Mouse (Mus musculus) midbrain, embryonic 16.5 days (tissue): ENCODE measurements around the gene Actr8. TPM values are rescaled to one million over a fixed set of nuclear protein-coding genes. Genes with fewer than 3 reads are reported as not detected.

ENCODE experiments used
- ATAC-seq: fragments of 200-750 bp; cut with Nextera tagmentation; 2 replicates; pipeline ENCODE4 v1.8.0; 2017; ENCODE audit warnings: moderate TSS enrichment
- H3K27ac ChIP-seq: fragments of 300-500 bp; sonication (generic); 2 replicates; pipeline ENCODE4 v1.5.1; 2014; ENCODE audit warnings: mild to moderate bottlenecking, low read length, mixed read lengths
- H3K27me3 ChIP-seq: fragments of 300-500 bp; sonication (generic); 2 replicates; pipeline ENCODE4 v1.6.1; 2014; ENCODE audit warnings: low read depth, low read length, mixed read lengths; ENCODE audit not compliant: control insufficient read depth, insufficient read depth
- H3K36me3 ChIP-seq: fragments of 300-500 bp; sonication (generic); 2 replicates; pipeline ENCODE4 v1.6.1; 2014; ENCODE audit warnings: mild to moderate bottlenecking, low read length, moderate library complexity, mixed read lengths; ENCODE audit not compliant: control insufficient read depth, insufficient read depth
- H3K4me1 ChIP-seq: fragments of 300-500 bp; sonication (generic); 2 replicates; pipeline ENCODE4 v1.6.1; 2014; ENCODE audit warnings: mild to moderate bottlenecking, low read length, mixed read lengths; ENCODE audit not compliant: control insufficient read depth, insufficient read depth
- H3K4me2 ChIP-seq: fragments of 300-500 bp; sonication (generic); 2 replicates; pipeline ENCODE4 v1.6.1; 2014; ENCODE audit warnings: mild to moderate bottlenecking, low read length, mixed read lengths
- H3K4me3 ChIP-seq: fragments of 300-500 bp; sonication (generic); 2 replicates; pipeline ENCODE4 v1.5.1; 2014; ENCODE audit warnings: low read depth, mild to moderate bottlenecking, low read length, moderate library complexity, mixed read lengths
- H3K9ac ChIP-seq: fragments of 300-500 bp; sonication (generic); 2 replicates; pipeline ENCODE4 v1.6.1; 2014; ENCODE audit warnings: low read depth, low read length, mixed read lengths
- H3K9me3 ChIP-seq: fragments of 300-500 bp; sonication (generic); replicated peaks from 2 replicates; pipeline ENCODE4 v1.6.1; 2014; ENCODE audit warnings: mild to moderate bottlenecking, low read length, mixed read lengths; ENCODE audit not compliant: control insufficient read depth, poor library complexity, severe bottlenecking
- WGBS: fragments of 180-500 bp; shearing (Covaris S2); extraction: QIAGEN DNeasy Blood & Tissue Kit; methylation state at CpG from one replicate; pipeline ENCODE4 v1.1.7; 2014; 5-methylcytosine and 5-hydroxymethylcytosine counted together
- polyA plus RNA-seq: library from polyadenylated mRNA; unstranded; fragments of >200 nt; fragmentation: Nextera tagmentation; extraction: Ambion mirVana; gene quantifications from 2 replicates; pipeline ENCODE4 v1.2.1, GENCODE M21; 2015

Gene Actr8
- polyA plus RNA-seq, result 74.0 and 80.7 TPM in 2 replicates

DNA sequence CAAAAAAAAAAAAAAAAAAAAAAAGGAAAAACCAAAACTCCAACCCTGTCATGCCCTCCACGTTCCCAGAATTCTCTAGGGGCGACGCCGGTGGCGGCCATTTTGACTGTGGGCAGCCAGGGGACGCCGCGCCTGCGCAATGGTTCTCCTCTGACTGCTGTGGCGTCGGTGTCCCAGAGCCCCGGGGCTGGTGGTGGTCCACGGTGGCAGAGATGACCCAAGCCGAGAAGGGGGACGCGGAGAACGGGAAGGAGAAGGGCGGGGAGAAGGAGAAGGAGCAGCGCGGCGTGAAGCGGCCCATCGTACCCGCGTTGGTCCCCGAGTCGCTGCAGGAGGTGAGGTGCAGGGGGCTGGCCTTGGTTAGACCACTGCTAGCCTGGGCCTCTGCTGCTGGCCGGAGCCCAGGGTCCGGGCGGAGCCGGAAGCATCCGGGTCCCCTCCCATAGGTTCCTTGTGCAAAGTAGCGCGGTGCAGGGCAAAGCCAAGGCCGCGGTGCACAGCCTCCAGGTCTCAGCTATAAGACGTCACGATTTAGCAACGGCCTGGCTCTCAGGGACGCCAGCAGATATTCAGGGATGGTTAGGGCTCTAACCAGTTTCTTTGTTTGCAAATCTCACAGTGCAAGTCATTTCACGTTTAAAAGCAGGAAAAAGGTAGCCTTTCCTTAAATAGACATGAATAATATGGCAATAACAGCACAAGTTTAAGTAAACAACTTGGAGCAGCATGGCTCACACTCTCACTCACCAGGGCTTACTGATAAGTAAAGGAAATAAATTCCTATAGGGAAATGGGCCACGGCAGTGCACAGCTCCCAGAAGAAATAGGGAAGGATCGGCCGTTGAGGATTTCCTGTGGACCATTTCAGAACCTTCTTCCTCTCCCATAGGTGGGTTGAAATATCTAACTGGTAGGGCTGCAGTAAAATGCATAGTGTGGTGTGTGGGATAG lies at the start of gene Actr8:
TSS of gene Actr8 (plus strand) at position 84 of the 951 bp plus-strand sequence.
- WGBS, result 3% methylated on average over 44 of the region's 44 CpGs
- peak within 1 kb of the TSS; percentile 82 for H3K4me2 ChIP-seq
- no peaks in the 10 kb centered on the region for H3K9me3 ChIP-seq
- ATAC-seq, result peak; percentile 95
- peak within 1 kb of the TSS; percentile 91 for H3K27ac ChIP-seq
- H3K36me3 ChIP-seq, result peaks cover 49% of the 10 kb centered on the region
- peak within 1 kb of the TSS; percentile 100 for H3K4me3 ChIP-seq
- H3K4me1 ChIP-seq, result peaks cover 10% of the 10 kb centered on the region
- H3K9ac ChIP-seq, result peak within 1 kb of the TSS; percentile 94
- no peaks in the 10 kb centered on the region for H3K27me3 ChIP-seq

- H3K36me3 ChIP-seq, result no peaks in the 10 kb centered on the region
- no peak overlapping the region for H3K4me3 ChIP-seq
- no peak overlapping the region for H3K27ac ChIP-seq
- H3K9ac ChIP-seq, result no peak overlapping the region
- no peaks in the 10 kb centered on the region for H3K4me1 ChIP-seq
- 69% methylated on average over 4 of the region's 4 CpGs for WGBS
- H3K9me3 ChIP-seq, result no peaks in the 10 kb centered on the region
- ATAC-seq, result no peak
- H3K27me3 ChIP-seq, result no peaks in the 10 kb centered on the region
- H3K4me2 ChIP-seq, result no peak overlapping the region
These were observed 49.2 kb upstream of the Actr8 start for GRCm38 (mm10) chr14:29928966-29929365.

DNA sequence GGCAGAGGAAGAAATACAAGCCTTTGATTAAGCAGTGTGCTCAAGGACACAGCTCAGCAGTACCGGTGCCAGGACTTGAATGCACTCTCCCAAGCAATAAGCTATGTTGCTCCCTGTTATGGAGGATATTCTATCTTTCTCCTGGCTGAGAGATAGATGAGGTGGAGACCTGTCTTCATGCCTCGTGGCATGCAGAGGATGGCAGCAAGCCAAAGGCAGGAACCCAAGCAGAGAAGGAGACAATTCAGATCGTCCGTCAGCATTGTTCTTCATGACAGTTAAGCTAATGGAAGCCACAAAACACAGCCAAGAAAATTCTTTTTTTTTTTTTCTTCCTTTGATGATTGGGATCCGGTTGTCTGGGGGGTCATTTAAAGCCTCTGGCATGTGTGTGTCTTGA lies 42.6 kb upstream of the Actr8 start:
- no peaks in the 10 kb centered on the region for H3K9me3 ChIP-seq
- no peaks in the 10 kb centered on the region for H3K27me3 ChIP-seq
- ATAC-seq, result no peak
- no peaks in the 10 kb centered on the region for H3K36me3 ChIP-seq
- 52% methylated on average over 5 of the region's 5 CpGs for WGBS
- H3K4me3 ChIP-seq, result no peak overlapping the region
- no peak overlapping the region for H3K27ac ChIP-seq
- H3K4me2 ChIP-seq, result no peak overlapping the region
- no peak overlapping the region for H3K9ac ChIP-seq
- peaks cover 6% of the 10 kb centered on the region; the same call in 1 of the 2 replicates for H3K4me1 ChIP-seq

DNA sequence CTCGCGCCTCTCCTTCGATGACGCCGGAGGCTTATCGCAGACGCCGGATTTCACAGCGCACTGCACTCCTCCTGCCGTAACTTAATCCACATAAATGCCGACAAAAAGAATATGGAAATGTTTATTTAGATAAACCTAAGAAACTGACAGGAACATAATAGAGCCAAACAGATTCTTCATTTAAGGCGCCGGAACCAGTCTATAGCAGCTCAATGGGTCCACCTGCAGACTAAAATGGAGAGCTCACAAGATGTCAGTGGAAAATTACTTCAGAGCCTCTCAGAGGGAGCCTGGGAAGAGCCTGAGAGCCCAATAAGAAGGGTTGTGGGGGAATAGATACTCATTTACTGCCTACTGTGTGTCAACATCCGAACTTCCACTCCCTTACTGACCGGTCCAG lies 40.7 kb upstream of the Actr8 start:
- Histone ChIP-seq H3K27me3 (no peaks in the 10 kb centered on the region), H3K36me3 (no peaks in the 10 kb centered on the region), H3K4me1 (peaks cover 6% of the 10 kb centered on the region; the same call in 1 of the 2 replicates), H3K9me3 (no peaks in the 10 kb centered on the region), H3K27ac (no peak overlapping the region), H3K4me2 (peak overlapping the region; percentile 33), H3K4me3 (no peak overlapping the region), H3K9ac (no peak overlapping the region)
- peak; percentile 67 for ATAC-seq
- WGBS, result 60% methylated on average over 15 of the region's 15 CpGs

DNA sequence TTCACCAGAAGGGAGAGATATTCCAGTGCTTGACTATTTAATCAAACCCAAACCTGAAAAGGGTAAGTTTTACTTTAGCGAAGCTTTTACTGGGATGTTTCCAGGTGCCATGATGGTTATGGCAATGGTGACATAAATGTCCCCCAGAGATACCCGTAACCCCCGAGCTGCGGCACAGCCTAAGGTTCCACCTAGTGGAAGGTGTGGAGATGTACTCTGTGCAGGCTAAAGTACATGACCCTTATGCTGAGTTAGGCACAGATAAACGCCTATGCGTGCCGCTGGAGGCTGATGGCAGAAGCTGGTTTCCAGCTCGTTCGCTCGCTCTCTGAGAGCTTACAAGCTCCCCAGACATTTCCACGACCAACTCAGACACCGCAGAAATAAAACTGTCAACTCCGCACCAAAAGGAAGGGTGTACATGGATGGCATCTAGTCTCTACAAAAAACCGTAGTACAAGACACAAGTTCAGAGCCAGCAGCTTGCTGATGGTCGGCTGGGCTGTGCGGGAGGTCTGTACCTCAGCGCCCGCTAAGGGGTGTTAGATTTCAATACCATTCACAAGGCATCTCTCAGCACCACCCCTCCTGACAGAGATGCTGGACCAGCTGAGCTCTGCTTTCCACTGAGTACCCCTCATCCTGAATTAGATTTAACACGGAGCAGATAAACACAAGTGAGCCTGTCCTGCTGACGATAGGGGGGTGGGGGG lies 38.4 kb upstream of the Actr8 start:
- peak; percentile 52 for ATAC-seq
- 33% methylated on average over 20 of the region's 20 CpGs for WGBS
- no peak overlapping the region for H3K4me3 ChIP-seq

GRCm38 (mm10) chr14:29940313-29940812 lies 37.8 kb upstream of the Actr8 start:
- ATAC-seq, result peak; percentile 59
- no peak overlapping the region for H3K9ac ChIP-seq
- no peaks in the 10 kb centered on the region for H3K36me3 ChIP-seq
- no peaks in the 10 kb centered on the region for H3K27me3 ChIP-seq
- no peak overlapping the region for H3K27ac ChIP-seq
- 5% methylated on average over 10 of the region's 10 CpGs for WGBS
- no peaks in the 10 kb centered on the region for H3K9me3 ChIP-seq
- peak overlapping the region; percentile 40 for H3K4me2 ChIP-seq
- H3K4me1 ChIP-seq, result peaks cover 6% of the 10 kb centered on the region; the same call in 1 of the 2 replicates
- H3K4me3 ChIP-seq, result no peak overlapping the region

More for the DNA sequence above, 38.4 kb upstream of the Actr8 start:
- Histone ChIP-seq H3K9ac (no peak overlapping the region), H3K27me3 (no peaks in the 10 kb centered on the region), H3K36me3 (no peaks in the 10 kb centered on the region), H3K27ac (no peak overlapping the region), H3K4me2 (peak overlapping the region; percentile 40), H3K9me3 (no peaks in the 10 kb centered on the region), H3K4me1 (peaks cover 6% of the 10 kb centered on the region; the same call in 1 of the 2 replicates)

- no peak overlapping the region for H3K27ac ChIP-seq
- no peaks in the 10 kb centered on the region for H3K27me3 ChIP-seq
- peaks cover 6% of the 10 kb centered on the region; the same call in 1 of the 2 replicates for H3K4me1 ChIP-seq
- H3K9ac ChIP-seq, result no peak overlapping the region
- H3K36me3 ChIP-seq, result no peaks in the 10 kb centered on the region
- no peak overlapping the region for H3K4me3 ChIP-seq
- WGBS, result 4% methylated on average over 2 of the region's 2 CpGs
- peak; percentile 34; the same call in 1 of the 2 replicates for ATAC-seq
- H3K9me3 ChIP-seq, result no peaks in the 10 kb centered on the region
- H3K4me2 ChIP-seq, result no peak overlapping the region; the same call in 1 of the 2 replicates
These were observed 37.3 kb upstream of the Actr8 start for GRCm38 (mm10) chr14:29940877-29941276.

GRCm38 (mm10) chr14:29946761-29947309 lies 31.3 kb upstream of the Actr8 start:
- WGBS, result 80% methylated on average over 5 of the region's 5 CpGs
- H3K36me3 ChIP-seq, result no peaks in the 10 kb centered on the region
- no peak for ATAC-seq

More at GRCm38 (mm10) chr14:29946761-29947309, 31.3 kb upstream of the Actr8 start:
- Histone ChIP-seq H3K27ac (no peak overlapping the region), H3K9me3 (no peaks in the 10 kb centered on the region), H3K4me1 (no peaks in the 10 kb centered on the region), H3K9ac (no peak overlapping the region), H3K4me3 (no peak overlapping the region), H3K4me2 (no peak overlapping the region), H3K27me3 (no peaks in the 10 kb centered on the region)
